Mouse (Mus musculus) gastrocnemius, adult 18-20 months (tissue): ENCODE measurements at regions not wholly inside any gene's neighbourhood (a gene's known extent, or its start where the extent isn't known, plus 50 kb on each side); places are given as distances from the start of the nearest gene placed in this dataset.

Experiments
- DNase-seq: peaks from one replicate; pipeline ENCODE4 v3.0.0; 2021; ENCODE audit warnings: low spot score

DNA sequence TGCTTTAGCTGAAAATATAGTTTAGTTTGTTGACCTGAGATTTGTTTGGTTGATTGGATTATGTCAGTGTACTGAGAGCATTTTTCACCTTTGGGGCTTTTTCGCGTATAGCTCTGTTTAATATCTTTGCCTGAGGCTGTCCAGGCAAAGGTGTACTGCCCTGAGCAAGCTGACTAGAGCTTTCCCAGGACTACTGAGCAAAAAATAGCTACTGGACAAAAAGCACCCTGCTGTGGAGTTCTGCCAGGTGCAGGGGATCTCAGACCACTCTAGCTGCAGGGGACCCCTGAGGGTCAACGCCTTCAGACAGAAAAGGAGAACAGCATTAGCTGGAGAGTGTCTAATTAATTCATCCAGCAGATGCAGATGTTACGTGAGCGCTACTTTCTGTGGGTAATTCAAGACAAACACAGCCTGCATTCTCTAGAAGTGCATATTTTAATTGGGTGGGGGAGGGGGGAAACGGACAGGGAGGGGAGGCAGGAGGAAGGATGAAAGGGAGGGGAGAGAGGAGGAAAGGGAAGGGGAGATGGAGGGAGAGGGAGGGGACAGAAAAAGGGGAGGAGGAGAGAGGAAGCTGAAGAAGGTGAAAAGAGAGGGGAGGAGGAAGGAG, 61.7 kb downstream of the Thnsl1 start:
- no peak for DNase-seq

DNA sequence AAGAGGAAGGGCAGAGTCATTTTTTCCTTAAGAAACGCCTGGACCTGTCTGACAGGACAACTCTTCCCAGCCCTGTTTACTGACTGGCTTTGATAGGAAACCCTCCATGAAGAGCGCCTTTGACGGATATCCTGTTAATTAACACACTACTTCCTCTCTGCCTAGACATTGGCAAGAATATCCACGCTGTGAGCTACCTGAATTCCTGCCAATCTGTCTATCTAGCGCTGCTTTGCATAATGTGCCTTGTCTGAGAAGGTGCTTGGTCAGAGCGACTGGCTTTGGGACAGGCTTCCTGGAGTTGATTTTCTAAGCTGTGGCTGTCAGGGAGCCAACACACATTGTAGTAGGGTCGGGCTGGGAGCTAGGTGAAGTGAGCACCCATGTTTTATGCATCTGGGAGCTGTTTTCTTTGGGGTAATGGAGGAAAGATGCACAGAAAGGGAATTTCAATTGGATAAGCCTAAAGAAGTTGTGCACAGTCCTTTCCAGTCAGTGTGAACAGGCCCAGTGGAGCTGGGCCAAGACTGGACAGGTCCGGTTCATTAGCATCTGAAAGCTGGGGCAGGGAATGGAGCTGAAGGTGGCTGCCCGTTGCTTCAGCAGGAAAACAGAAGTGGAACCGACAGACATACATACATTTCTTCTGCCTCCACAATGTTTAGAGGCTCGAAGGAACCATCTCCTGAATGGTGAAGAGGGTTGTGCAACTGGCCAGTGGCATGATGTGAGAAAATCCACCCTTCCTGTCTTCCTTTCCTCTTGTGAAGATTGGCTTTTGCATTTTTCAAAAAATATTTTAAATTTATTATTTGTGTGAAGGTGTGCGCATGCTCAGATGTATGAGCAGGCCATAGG, 64.7 kb downstream of the Thnsl1 start:
- DNase-seq, result no peak

DNA sequence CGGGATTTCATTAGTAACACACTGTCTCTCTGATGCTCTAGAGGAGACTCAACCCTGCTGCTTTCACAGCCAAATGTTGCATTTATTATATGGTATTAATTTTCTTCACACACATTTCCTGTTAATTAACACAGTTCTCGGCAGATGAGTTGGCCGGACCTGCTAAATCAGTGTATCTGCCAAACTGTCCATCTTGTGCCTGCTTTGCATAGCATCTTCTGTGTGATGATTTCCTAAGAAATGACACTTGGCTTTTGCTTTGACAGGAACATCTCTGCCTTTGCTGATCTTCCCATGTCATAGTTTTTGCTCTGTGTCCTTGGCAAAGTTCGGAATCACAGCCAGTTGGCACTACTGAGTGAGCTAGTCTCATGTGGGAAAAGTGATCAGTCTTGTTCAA, 67.9 kb downstream of the Thnsl1 start:
- no peak for DNase-seq

DNA sequence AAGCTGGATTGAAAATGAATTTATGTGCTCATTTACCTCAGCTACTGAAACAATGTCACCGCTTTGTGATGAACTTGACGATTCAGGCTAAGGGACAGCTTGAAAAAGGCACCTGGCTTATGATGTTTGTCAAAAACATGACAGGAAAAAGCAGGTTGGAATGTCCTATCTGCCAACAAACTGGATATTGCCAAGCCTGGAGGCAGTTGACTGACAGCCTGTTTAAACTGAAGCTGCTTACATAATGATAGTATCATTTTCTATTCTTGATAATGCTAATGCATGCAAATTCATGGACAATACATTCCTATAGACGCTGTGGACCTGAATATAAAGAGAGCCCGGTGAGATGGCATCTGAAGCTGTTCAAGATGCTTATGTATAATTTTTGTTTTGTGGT, 69.8 kb downstream of the Thnsl1 start:
- no peak for DNase-seq

DNA sequence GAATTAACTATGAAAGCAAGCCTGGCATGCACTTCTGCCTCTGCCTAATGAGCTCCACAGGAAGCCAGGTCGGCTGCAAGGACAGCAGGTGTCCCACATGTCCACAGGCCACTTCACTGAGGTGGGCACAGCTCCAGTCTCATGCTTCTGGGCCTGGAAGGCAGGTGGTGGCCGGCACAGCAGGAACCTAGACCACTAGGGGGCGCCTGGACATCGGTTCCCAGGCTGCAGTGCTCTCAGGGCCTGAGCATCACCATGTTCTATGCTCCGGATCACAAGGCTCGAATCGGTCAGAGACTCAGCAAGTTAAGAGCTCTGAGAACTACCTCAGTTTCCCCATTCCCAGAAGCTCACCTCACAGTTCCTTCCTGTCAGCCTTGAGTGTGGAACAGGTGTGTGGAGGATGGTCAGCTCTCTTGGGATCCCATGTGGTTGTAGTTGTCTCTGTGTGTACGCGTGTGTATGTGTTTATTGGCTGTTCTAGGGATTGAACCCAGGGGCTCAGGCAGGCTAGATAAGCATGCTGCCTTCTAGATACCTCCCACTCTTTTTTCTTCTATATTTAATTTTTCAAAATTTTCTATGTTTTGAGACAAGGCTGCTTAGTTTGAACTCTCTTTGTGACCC, 75.4 kb downstream of the Thnsl1 start:
- DNase-seq, result peak; percentile 56

DNA sequence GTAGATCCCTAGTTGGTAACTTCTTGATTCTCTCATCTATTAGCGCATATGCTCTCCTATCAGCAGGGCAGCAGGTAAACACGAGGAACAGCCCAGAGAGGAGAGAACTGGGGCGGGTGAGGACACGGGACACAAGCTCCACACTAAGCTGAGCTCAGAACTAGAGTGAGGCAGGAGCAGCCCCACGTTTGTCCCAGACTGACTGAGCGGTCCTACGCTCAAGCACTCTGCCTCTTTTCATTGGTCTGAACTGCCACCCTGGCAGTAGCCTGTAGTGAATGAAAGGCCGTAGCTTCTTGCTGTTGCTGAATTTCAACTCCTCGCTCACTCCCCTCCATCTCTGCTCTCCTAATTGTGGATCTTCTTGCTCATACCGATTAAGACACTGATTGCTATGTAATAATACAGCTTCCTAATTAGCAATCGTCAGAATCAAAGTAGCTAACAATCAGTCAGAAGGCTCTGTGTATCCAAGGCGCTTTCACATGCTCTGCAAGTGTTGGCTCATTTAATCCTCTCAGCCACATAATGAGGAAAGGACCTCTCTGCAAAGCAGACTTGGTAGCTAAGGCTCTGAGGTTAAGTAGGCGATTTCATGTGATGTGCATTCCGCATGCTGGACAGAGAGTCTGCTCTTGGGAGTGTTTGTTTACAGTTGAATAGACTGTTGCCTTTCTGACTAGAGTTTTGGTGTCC, 77.1 kb downstream of the Thnsl1 start:
- DNase-seq, result no peak

DNA sequence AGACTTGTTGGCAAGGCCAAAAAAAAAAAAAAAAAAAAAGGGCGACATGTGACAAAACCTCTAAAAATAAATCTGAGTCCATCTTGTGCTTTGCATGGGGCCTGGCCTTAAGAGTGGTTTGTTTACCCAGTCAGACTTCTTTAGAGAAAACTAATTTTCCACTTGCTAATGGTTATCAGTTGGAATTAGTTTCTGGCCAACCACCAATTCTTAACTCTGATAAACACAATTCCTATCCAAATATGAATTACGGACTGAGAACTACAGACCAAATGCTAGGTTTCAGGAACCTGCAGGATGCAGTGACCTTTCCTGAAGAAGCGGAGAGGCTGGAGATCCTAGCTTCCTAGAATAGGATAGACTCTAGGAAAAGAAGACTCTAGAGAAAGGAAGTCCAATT, 79.4 kb downstream of the Thnsl1 start:
- no peak for DNase-seq

DNA sequence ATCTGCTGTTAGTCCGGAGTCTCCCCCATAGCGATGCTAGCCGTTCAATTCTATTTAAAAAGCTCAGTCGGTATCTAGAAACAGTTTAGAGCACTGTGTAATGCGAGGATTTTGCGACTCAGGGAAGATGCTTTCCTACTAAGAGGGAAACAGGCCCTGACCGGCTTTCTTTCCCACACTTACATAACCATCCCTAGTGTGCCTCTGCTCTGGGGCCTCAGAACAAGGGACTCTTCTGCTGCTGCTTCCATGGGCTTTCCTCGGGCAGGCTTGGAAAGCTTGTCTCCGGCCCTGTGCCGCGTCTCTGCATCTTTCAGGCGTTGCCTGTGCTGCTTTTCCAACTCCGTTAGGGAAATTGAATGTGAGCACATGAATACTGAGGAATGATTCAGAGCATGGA, 79.6 kb upstream of the Gpr158 start:
- no peak for DNase-seq

DNA sequence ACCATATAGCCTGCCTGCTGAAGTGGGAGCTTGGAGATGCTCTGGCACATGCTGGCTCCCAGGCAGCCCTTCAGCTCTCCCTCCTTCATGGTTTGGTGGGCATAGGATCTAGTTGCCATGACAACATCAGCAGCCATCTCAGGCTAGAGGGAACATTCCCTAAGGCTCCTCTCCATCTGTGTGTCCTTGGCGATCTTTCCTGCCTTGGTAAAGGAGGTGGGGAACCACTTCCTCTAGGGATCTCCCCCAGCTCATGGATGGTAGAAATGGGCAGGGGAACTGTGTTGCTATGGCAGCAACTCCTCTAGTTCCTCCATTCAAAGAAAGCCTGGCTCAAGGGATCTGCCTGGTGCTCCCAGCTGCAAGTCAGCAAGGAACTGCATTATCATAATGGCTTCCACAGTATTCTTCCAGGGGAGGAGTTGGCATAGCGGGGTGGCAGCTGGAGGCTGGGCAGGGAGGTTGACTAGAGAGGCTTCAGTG, 74.6 kb upstream of the Gpr158 start:
- no peak for DNase-seq

DNA sequence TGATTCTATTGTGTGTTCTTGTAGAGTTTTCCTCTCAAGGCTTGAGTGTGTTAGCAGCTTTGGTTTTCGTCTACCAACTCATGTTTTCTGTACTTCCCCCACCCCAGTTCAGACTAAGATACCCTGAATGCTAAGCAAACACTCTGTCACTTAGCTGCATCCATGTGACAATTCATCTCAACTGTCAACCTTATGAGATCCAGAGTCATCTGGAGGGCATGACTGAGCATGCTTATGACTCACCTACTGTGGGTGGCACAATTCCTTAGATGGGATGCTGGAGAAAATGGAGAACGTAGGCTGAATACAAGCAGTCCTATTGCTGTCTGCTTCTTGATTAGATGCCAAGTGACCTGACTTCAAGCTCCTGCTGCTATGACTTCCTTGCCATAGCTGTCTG, 73.3 kb upstream of the Gpr158 start:
- DNase-seq, result no peak

DNA sequence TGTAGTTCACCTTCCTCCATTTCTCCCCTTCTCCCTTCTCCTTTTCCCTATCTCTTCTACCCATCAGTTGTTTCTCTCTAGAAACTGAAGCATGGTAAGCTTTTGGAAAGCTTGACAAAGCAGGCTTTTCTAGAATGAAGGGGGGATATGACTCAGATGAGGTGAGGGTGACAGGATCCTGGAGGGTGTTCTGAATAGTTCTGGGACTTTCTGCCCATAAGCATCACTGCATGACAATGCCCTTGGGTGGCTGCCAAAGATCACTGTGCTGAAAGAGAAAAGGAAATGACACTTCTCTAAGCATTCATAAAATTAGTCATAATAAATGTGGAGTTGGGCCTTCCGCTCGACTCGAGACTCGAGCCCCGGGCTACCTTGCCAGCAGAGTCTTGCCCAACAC, 67.7 kb upstream of the Gpr158 start:
- no peak for DNase-seq
